Mouse (Mus musculus): ENCODE data around the gene Rpl10a. TPM values are rescaled to one million over a fixed set of nuclear protein-coding genes. Genes with fewer than 3 reads are reported as not detected.

Rpl10a gene
- polyA plus RNA-seq, 1 experiment: 3,187 TPM

DNA sequence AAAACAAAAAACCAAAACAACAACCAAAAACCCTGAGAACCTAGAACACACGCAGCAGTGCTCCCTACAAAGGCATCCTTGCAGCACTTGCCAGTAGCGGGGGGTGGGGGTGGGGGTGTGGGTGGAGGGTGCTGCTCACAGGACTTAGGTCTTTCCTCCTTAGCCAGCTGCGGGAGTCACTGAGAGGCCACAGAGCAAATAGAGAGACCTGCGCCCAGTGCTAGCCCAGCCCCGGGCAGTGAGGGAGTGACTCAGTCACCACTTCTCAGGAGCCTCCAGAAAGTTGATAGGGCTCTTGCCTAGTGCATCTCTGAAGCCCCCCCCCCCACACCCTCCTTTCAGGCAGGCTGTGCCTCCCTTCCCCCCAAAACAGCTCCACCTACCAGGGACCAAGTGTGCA is 40.8 kb downstream of the Rpl10a start:
- peaks cover 13% of the 10 kb centered on the region; the same call in 1 of the 2 replicates for H3K27me3 ChIP-seq (ENCODE audit: control insufficient read depth, insufficient read depth, low read length)
- WGBS: 81% methylated on average over 5 of the region's 5 CpGs
- TF ChIP-seq CTCF (IDR thresholded peaks at IDR 0.05; ENCODE audit: borderline replicate concordance, control insufficient read depth, extremely low read depth, insufficient read depth, low read length, poor library complexity) (no peak), POLR2A (IDR thresholded peaks at IDR 0.05; ENCODE audit: control insufficient read depth, extremely low read depth, insufficient read depth, low read length, poor library complexity) (no peak)
- peaks cover 1% of the 10 kb centered on the region for H3K4me1 ChIP-seq (replicated peaks; ENCODE audit: control insufficient read depth, insufficient read depth, low read length)
- DNase-seq: no peak
- H3K27ac ChIP-seq (ENCODE audit: control insufficient read depth, insufficient read depth, low read length): no peak overlapping the region
- H3K4me3 ChIP-seq (ENCODE audit: control insufficient read depth, insufficient read depth, low read length): no peak overlapping the region
- H3K36me3 ChIP-seq (ENCODE audit: control insufficient read depth, insufficient read depth, low read length): no peaks in the 10 kb centered on the region

DNA sequence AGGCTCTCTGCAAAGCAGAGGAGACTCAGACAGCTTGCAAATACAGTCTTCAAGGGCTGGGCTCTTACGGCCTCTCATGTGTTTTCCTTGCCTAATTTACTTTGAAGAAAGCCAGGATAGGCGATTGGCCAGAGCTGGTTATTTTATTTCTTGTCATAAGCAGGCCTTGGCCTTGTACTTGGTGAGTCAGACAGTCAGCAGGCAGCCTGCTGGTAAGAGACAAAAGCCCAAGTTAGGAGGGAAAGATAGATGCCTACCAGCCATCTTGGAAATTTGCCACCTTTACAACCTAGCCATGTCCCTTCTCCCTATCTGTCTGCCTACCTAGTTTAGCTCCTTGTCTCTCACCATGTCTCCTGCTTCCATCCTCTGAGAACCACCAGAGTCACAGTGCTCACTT is 43.0 kb downstream of the Rpl10a start:
- H3K4me3 ChIP-seq (ENCODE audit: control insufficient read depth, insufficient read depth, low read length): no peak overlapping the region
- no peak for DNase-seq
- no peaks in the 10 kb centered on the region for H3K36me3 ChIP-seq (ENCODE audit: control insufficient read depth, insufficient read depth, low read length)
- WGBS: 94% methylated on average over 2 of the region's 2 CpGs
- H3K27ac ChIP-seq (ENCODE audit: control insufficient read depth, insufficient read depth, low read length): no peak overlapping the region
- no peaks in the 10 kb centered on the region for H3K27me3 ChIP-seq (ENCODE audit: control insufficient read depth, insufficient read depth, low read length)
- H3K4me1 ChIP-seq (replicated peaks; ENCODE audit: control insufficient read depth, insufficient read depth, low read length): peaks cover 16% of the 10 kb centered on the region
- TF ChIP-seq POLR2A (IDR thresholded peaks at IDR 0.05; ENCODE audit: control insufficient read depth, extremely low read depth, insufficient read depth, low read length, poor library complexity): no peak
- no peak for TF ChIP-seq CTCF (IDR thresholded peaks at IDR 0.05; ENCODE audit: borderline replicate concordance, control insufficient read depth, extremely low read depth, insufficient read depth, low read length, poor library complexity)

- Histone ChIP-seq H3K27ac (ENCODE audit: control insufficient read depth, insufficient read depth, low read length) (no peak overlapping the region), H3K27me3 (ENCODE audit: control insufficient read depth, insufficient read depth, low read length) (no peaks in the 10 kb centered on the region), H3K4me1 (replicated peaks; ENCODE audit: control insufficient read depth, insufficient read depth, low read length) (peaks cover 16% of the 10 kb centered on the region), H3K4me3 (ENCODE audit: control insufficient read depth, insufficient read depth, low read length) (no peak overlapping the region), H3K36me3 (ENCODE audit: control insufficient read depth, insufficient read depth, low read length) (no peaks in the 10 kb centered on the region)
- WGBS: 86% methylated on average over 1 of the region's 1 CpGs
- TF ChIP-seq CTCF (IDR thresholded peaks at IDR 0.05; ENCODE audit: borderline replicate concordance, control insufficient read depth, extremely low read depth, insufficient read depth, low read length, poor library complexity): no peak
- TF ChIP-seq POLR2A (IDR thresholded peaks at IDR 0.05; ENCODE audit: control insufficient read depth, extremely low read depth, insufficient read depth, low read length, poor library complexity): no peak
- no peak for DNase-seq
These were observed 43.7 kb downstream of the Rpl10a start for GRCm38 (mm10) chr17:28371941-28372340.

DNA sequence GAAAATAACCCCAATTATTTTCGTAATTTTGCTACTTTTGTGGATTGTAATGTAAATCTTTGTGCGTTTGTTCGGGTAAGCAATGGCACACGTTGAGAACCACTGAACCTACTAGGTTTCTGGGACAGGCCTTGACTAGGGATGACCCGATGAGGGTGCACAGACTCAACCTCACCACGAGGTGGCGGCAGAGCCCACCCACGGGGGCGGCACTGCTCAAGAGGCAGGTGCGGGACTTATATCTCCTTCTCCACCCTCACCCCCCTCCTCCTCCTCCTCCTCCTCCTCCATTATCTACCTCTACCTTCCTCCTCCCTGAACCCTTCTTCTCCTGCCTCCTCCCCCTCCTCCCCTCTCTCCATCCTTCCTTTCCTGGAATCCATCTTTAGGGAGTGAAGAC is 45.5 kb downstream of the Rpl10a start:
- H3K36me3 ChIP-seq (ENCODE audit: control insufficient read depth, insufficient read depth, low read length): no peaks in the 10 kb centered on the region
- H3K4me3 ChIP-seq (ENCODE audit: control insufficient read depth, insufficient read depth, low read length): peak overlapping the region; percentile 25; the same call in 1 of the 2 replicates
- 20% methylated on average over 10 of the region's 10 CpGs for WGBS
- peak; percentile 87 for DNase-seq
- peak overlapping the region; percentile 66 for H3K27ac ChIP-seq (ENCODE audit: control insufficient read depth, insufficient read depth, low read length)
- H3K27me3 ChIP-seq (ENCODE audit: control insufficient read depth, insufficient read depth, low read length): no peaks in the 10 kb centered on the region; the same call in 1 of the 2 replicates
- H3K4me1 ChIP-seq (replicated peaks; ENCODE audit: control insufficient read depth, insufficient read depth, low read length): peaks cover 16% of the 10 kb centered on the region
- TF ChIP-seq POLR2A (IDR thresholded peaks at IDR 0.05; ENCODE audit: control insufficient read depth, extremely low read depth, insufficient read depth, low read length, poor library complexity) (no peak), CTCF (IDR thresholded peaks at IDR 0.05; ENCODE audit: borderline replicate concordance, control insufficient read depth, extremely low read depth, insufficient read depth, low read length, poor library complexity) (peak; percentile 95; the same call in 1 of the 2 replicates)

GRCm38 (mm10) chr17:28374494-28374893 is 46.2 kb downstream of the Rpl10a start:
- Histone ChIP-seq H3K4me3 (ENCODE audit: control insufficient read depth, insufficient read depth, low read length) (peak overlapping the region; percentile 25), H3K27me3 (ENCODE audit: control insufficient read depth, insufficient read depth, low read length) (no peaks in the 10 kb centered on the region; the same call in 1 of the 2 replicates), H3K27ac (ENCODE audit: control insufficient read depth, insufficient read depth, low read length) (peak overlapping the region; percentile 66), H3K4me1 (replicated peaks; ENCODE audit: control insufficient read depth, insufficient read depth, low read length) (peaks cover 16% of the 10 kb centered on the region), H3K36me3 (ENCODE audit: control insufficient read depth, insufficient read depth, low read length) (no peaks in the 10 kb centered on the region)
- WGBS: 11% methylated on average over 16 of the region's 16 CpGs
- peak; percentile 77 for DNase-seq
- TF ChIP-seq POLR2A (IDR thresholded peaks at IDR 0.05; ENCODE audit: control insufficient read depth, extremely low read depth, insufficient read depth, low read length, poor library complexity) (no peak), CTCF (IDR thresholded peaks at IDR 0.05; ENCODE audit: borderline replicate concordance, control insufficient read depth, extremely low read depth, insufficient read depth, low read length, poor library complexity) (no peak)

GRCm38 (mm10) chr17:28375592-28376061 is 47.4 kb downstream of the Rpl10a start:
- TF ChIP-seq POLR2A (IDR thresholded peaks at IDR 0.05; ENCODE audit: control insufficient read depth, extremely low read depth, insufficient read depth, low read length, poor library complexity) (no peak), CTCF (IDR thresholded peaks at IDR 0.05; ENCODE audit: borderline replicate concordance, control insufficient read depth, extremely low read depth, insufficient read depth, low read length, poor library complexity) (no peak)
- Histone ChIP-seq H3K4me3 (ENCODE audit: control insufficient read depth, insufficient read depth, low read length) (no peak overlapping the region), H3K27me3 (ENCODE audit: control insufficient read depth, insufficient read depth, low read length) (no peaks in the 10 kb centered on the region; the same call in 1 of the 2 replicates), H3K4me1 (replicated peaks; ENCODE audit: control insufficient read depth, insufficient read depth, low read length) (peaks cover 16% of the 10 kb centered on the region), H3K27ac (ENCODE audit: control insufficient read depth, insufficient read depth, low read length) (no peak overlapping the region), H3K36me3 (ENCODE audit: control insufficient read depth, insufficient read depth, low read length) (no peaks in the 10 kb centered on the region)
- peak; percentile 15 for DNase-seq
- 14% methylated on average over 17 of the region's 17 CpGs for WGBS

DNA sequence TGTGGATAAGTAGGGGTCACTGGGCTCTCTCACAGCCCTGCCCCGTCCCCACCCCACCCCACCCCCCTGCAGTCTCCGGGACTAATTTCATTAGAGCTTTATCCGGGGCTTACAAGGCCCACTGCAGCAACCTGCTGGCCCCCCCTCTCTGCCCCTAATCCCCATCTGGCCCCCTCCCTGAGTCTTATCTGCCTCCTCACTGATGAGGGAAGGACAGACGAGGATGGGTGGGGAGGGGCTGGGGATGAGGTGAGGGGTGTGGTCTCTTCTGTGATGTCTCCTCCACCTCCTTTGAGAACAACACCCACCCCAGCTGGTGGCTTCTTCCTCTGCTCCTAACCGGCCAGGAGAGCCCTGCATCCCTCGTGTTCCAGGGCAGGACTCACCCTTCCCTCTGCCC is 52.0 kb downstream of the Rpl10a start:
- WGBS: 36% methylated on average over 6 of the region's 6 CpGs
- H3K27ac ChIP-seq (ENCODE audit: control insufficient read depth, insufficient read depth, low read length): no peak overlapping the region
- TF ChIP-seq POLR2A (IDR thresholded peaks at IDR 0.05; ENCODE audit: control insufficient read depth, extremely low read depth, insufficient read depth, low read length, poor library complexity) (no peak), CTCF (IDR thresholded peaks at IDR 0.05; ENCODE audit: borderline replicate concordance, control insufficient read depth, extremely low read depth, insufficient read depth, low read length, poor library complexity) (no peak)
- H3K4me3 ChIP-seq (ENCODE audit: control insufficient read depth, insufficient read depth, low read length): no peak overlapping the region
- H3K27me3 ChIP-seq (ENCODE audit: control insufficient read depth, insufficient read depth, low read length): no peaks in the 10 kb centered on the region; the same call in 1 of the 2 replicates
- no peaks in the 10 kb centered on the region for H3K36me3 ChIP-seq (ENCODE audit: control insufficient read depth, insufficient read depth, low read length)
- peaks cover 6% of the 10 kb centered on the region for H3K4me1 ChIP-seq (replicated peaks; ENCODE audit: control insufficient read depth, insufficient read depth, low read length)
- no peak for DNase-seq

Other genes with a start within 250 kb of the Rpl10a start
- gene Tcp11, start 247.8 kb upstream of the Rpl10a start, polyA plus RNA-seq (2012; rRNA removed): 3.3 and 5.0 TPM in 2 replicates
- gene Scube3, start 186.3 kb upstream of the Rpl10a start, polyA plus RNA-seq (2012; rRNA removed): 1.6 and 3.0 TPM in 2 replicates
- 55.5 and 55.7 TPM in 2 replicates for gene Zfp523, start 151.3 kb upstream of the Rpl10a start, polyA plus RNA-seq (2012; rRNA removed)
- gene Def6, start 120.7 kb upstream of the Rpl10a start, polyA plus RNA-seq (2012; rRNA removed): 247 and 277 TPM in 2 replicates
- gene Ppard, start 95.8 kb upstream of the Rpl10a start, polyA plus RNA-seq (2012; rRNA removed): 50.7 and 51.6 TPM in 2 replicates
- gene Fance, start 15.0 kb upstream of the Rpl10a start, polyA plus RNA-seq (2012; rRNA removed): 31.3 and 37.7 TPM in 2 replicates
- 10.6 and 11.6 TPM in 2 replicates for gene Tead3, start 22.3 kb downstream of the Rpl10a start, polyA plus RNA-seq (2012; rRNA removed)
- gene Tulp1, start 36.8 kb downstream of the Rpl10a start, polyA plus RNA-seq (2012; rRNA removed): 0.35 and 0.59 TPM in 2 replicates
- gene Fkbp5, start 189.1 kb downstream of the Rpl10a start, polyA plus RNA-seq (2012; rRNA removed): 157 and 179 TPM in 2 replicates
- gene Armc12, start 202.3 kb downstream of the Rpl10a start, polyA plus RNA-seq (2012; rRNA removed): 0.33 and 0.58 TPM in 2 replicates
- not detected in 2 replicates for gene Clpsl2, start 220.9 kb downstream of the Rpl10a start, polyA plus RNA-seq (2012; rRNA removed)
- 1.3 and 5.4 TPM in 2 replicates for gene Clps, start 232.3 kb downstream of the Rpl10a start, polyA plus RNA-seq (2012; rRNA removed)
- gene Lhfpl5, start 247.2 kb downstream of the Rpl10a start, polyA plus RNA-seq (2012; rRNA removed): 0.24 and 0.27 TPM in 2 replicates